Mouse (Mus musculus) MEL (cell line): ENCODE results near the gene Tnrc18. TPM values are rescaled to one million over a fixed set of nuclear protein-coding genes. Genes with fewer than 3 reads are reported as not detected.

Source experiments
- DNase-seq: peaks from one replicate; pipeline ENCODE4 v3.0.0; 2011; ENCODE audit warnings: low read depth, low spot score
- H3K27ac ChIP-seq: 2 replicates; pipeline ENCODE4 v1.5.1; 2012; ENCODE audit warnings: low read depth, mild to moderate bottlenecking, control low read depth, low read length, moderate library complexity; ENCODE audit not compliant: control insufficient read depth
- H3K27me3 ChIP-seq, 2 experiments: fragments of 150-350 bp in 1 of 2; sonication (generic) in 1 of 2; 2 replicates each; pipeline ENCODE4 v1.6.1; 2012; ENCODE audit warnings: low read length in 2 of 2, mild to moderate bottlenecking in 2 of 2, improper control_type of control experiment in 1 of 2, moderate library complexity in 1 of 2; ENCODE audit not compliant: insufficient read depth in 2 of 2, control insufficient read depth in 1 of 2
- H3K36me3 ChIP-seq, 2 experiments: 2 replicates each; pipeline ENCODE4 v1.6.1; 2012 to 2014; ENCODE audit warnings: low read length in 2 of 2, improper control_type of control experiment in 1 of 2, inconsistent platforms in 1 of 2, mild to moderate bottlenecking in 1 of 2; ENCODE audit not compliant: insufficient read depth in 2 of 2, control insufficient read depth in 1 of 2
- H3K4me1 ChIP-seq, 2 experiments: fragments of 150-350 bp in 1 of 2; sonication (generic) in 1 of 2; 2 replicates each; pipeline ENCODE4 v1.6.1; 2012; ENCODE audit warnings: low read length in 2 of 2, improper control_type of control experiment in 1 of 2, mild to moderate bottlenecking in 1 of 2; ENCODE audit not compliant: insufficient read depth in 2 of 2, control insufficient read depth in 1 of 2
- H3K4me3 ChIP-seq, 2 experiments: fragments of 150-350 bp in 1 of 2; sonication (generic) in 1 of 2; 2 replicates each; pipeline ENCODE4 v1.5.1; 2012; ENCODE audit warnings: low read depth in 2 of 2, low read length in 2 of 2, mild to moderate bottlenecking in 2 of 2, moderate library complexity in 2 of 2, control low read depth in 1 of 2, improper control_type of control experiment in 1 of 2; ENCODE audit not compliant: control insufficient read depth in 1 of 2, insufficient read depth in 1 of 2
- H3K79me2 ChIP-seq: 2 replicates; pipeline ENCODE4 v1.6.1; 2012; ENCODE audit warnings: mild to moderate bottlenecking, low read length, moderate library complexity; ENCODE audit not compliant: control insufficient read depth, poor library complexity, insufficient read depth
- H3K9ac ChIP-seq: 2 replicates; pipeline ENCODE4 v1.6.1; 2012; ENCODE audit warnings: low read depth, mild to moderate bottlenecking, control low read depth, low read length, moderate library complexity; ENCODE audit not compliant: control insufficient read depth, poor library complexity, severe bottlenecking
- H3K9me3 ChIP-seq: fragments of 150-350 bp; sonication (generic); replicated peaks from 2 replicates; pipeline ENCODE4 v1.6.1; 2012; ENCODE audit warnings: mild to moderate bottlenecking, low read length, improper control_type of control experiment, moderate library complexity; ENCODE audit not compliant: insufficient read depth
- CHD1 ChIP-seq: IDR thresholded peaks from 2 replicates; pipeline ENCODE4 v1.6.1; 2012; ENCODE audit warnings: low read depth, mild to moderate bottlenecking, inconsistent platforms, low read length, improper control_type of control experiment
- CHD2 ChIP-seq: IDR thresholded peaks from 2 replicates; pipeline ENCODE4 v1.6.1; 2011; ENCODE audit warnings: low read length, improper control_type of control experiment
- CTCF ChIP-seq, 3 experiments: IDR thresholded peaks in 2 of 3; conservative IDR thresholded peaks in 1 of 3; 2 replicates each; pipeline ENCODE4 v1.5.1; 2011 to 2012; ENCODE audit warnings: low read length in 3 of 3, low read depth in 2 of 3, mild to moderate bottlenecking in 2 of 3, improper control_type of control experiment in 1 of 3, inconsistent platforms in 1 of 3, mixed read lengths in 1 of 3, moderate library complexity in 1 of 3; ENCODE audit not compliant: control insufficient read depth in 1 of 3, insufficient read depth in 1 of 3, poor library complexity in 1 of 3, severe bottlenecking in 1 of 3
- E2F4 ChIP-seq: IDR thresholded peaks from 2 replicates; pipeline ENCODE4 v1.6.1; 2011; ENCODE audit warnings: low read depth, low read length, improper control_type of control experiment, borderline replicate concordance
- ELF1 ChIP-seq: IDR thresholded peaks from 2 replicates; pipeline ENCODE4 v1.6.1; 2014; ENCODE audit warnings: low read depth, mild to moderate bottlenecking, inconsistent platforms, low read length, improper control_type of control experiment, moderate library complexity
- EP300 ChIP-seq, 2 experiments: IDR thresholded peaks; 2 replicates each; pipeline ENCODE4 v1.6.1; 2011; ENCODE audit warnings: improper control_type of control experiment in 2 of 2, low read length in 2 of 2, low read depth in 1 of 2, mild to moderate bottlenecking in 1 of 2
- GATA1 ChIP-seq: IDR thresholded peaks from 2 replicates; pipeline ENCODE4 v1.6.1; 2011; ENCODE audit warnings: low read depth, low read length, improper control_type of control experiment
- JUND ChIP-seq: IDR thresholded peaks from 2 replicates; pipeline ENCODE4 v1.6.1; 2011; ENCODE audit warnings: low read depth, mild to moderate bottlenecking, improper control_type of control experiment, low read length
- MAX ChIP-seq: IDR thresholded peaks from 2 replicates; pipeline ENCODE4 v1.6.1; 2011; ENCODE audit warnings: low read length, improper control_type of control experiment
- NRF1 ChIP-seq: IDR thresholded peaks from 2 replicates; pipeline ENCODE4 v1.6.1; 2014; ENCODE audit warnings: low read depth, mild to moderate bottlenecking, inconsistent platforms, low read length, improper control_type of control experiment, moderate library complexity; ENCODE audit not compliant: poor library complexity, insufficient read depth, severe bottlenecking
- POLR2A ChIP-seq, 2 experiments: IDR thresholded peaks; 2 replicates each; pipeline ENCODE4 v1.6.1; 2011 to 2012; ENCODE audit warnings: low read length in 2 of 2, mild to moderate bottlenecking in 2 of 2, control low read depth in 1 of 2, improper control_type of control experiment in 1 of 2, low read depth in 1 of 2, moderate library complexity in 1 of 2; ENCODE audit not compliant: control insufficient read depth in 1 of 2, insufficient read depth in 1 of 2, poor library complexity in 1 of 2
- POLR2AphosphoS5 ChIP-seq: IDR thresholded peaks from 2 replicates; pipeline ENCODE4 v1.6.1; 2012; ENCODE audit warnings: low read depth, borderline replicate concordance, mild to moderate bottlenecking, inconsistent platforms, low read length, moderate library complexity, mixed read lengths
- RAD21 ChIP-seq: IDR thresholded peaks from 2 replicates; pipeline ENCODE4 v1.6.1; 2011; ENCODE audit warnings: mild to moderate bottlenecking, low read depth, low read length, improper control_type of control experiment
- SIN3A ChIP-seq: IDR thresholded peaks from 2 replicates; pipeline ENCODE4 v1.6.1; 2012; ENCODE audit warnings: low read length, improper control_type of control experiment, inconsistent platforms
- TAL1 ChIP-seq: IDR thresholded peaks from 2 replicates; pipeline ENCODE4 v1.6.1; 2012; ENCODE audit warnings: mild to moderate bottlenecking, inconsistent platforms, low read length, moderate library complexity, mixed read lengths
- ZC3H11A ChIP-seq: IDR thresholded peaks from 2 replicates; pipeline ENCODE4 v1.6.1; 2012; ENCODE audit warnings: low read depth, mild to moderate bottlenecking, inconsistent platforms, low read length, improper control_type of control experiment
- ZKSCAN1 ChIP-seq: IDR thresholded peaks from 2 replicates; pipeline ENCODE4 v1.6.1; 2012; ENCODE audit warnings: low read depth, mild to moderate bottlenecking, inconsistent platforms, low read length, improper control_type of control experiment, moderate library complexity
- polyA plus RNA-seq, 2 experiments: library from polyadenylated mRNA; stranded (reverse) in 1 of 2; unstranded in 1 of 2; fragments of >175 nt in 1 of 2; fragments of >200 nt in 1 of 2; gene quantifications; 2 replicates each; pipeline versions ENCODE4 v1.2.1 to v1.2.4; 2012; ENCODE audit warnings: low replicate concordance in 2 of 2, low read depth in 1 of 2; ENCODE audit not compliant: insufficient read length in 2 of 2, insufficient read depth in 1 of 2, missing spikeins in 1 of 2
- total RNA-seq: library from RNA; depleted of rRNA; stranded (reverse); fragments of 300-350 nt; gene quantifications from 2 replicates; pipeline ENCODE4 v1.2.3, GENCODE M21; 2012

Gene Tnrc18
- total and polyA plus RNA-seq, 3 experiments: 0.31 to 3.4 TPM; not detected in 1

DNA sequence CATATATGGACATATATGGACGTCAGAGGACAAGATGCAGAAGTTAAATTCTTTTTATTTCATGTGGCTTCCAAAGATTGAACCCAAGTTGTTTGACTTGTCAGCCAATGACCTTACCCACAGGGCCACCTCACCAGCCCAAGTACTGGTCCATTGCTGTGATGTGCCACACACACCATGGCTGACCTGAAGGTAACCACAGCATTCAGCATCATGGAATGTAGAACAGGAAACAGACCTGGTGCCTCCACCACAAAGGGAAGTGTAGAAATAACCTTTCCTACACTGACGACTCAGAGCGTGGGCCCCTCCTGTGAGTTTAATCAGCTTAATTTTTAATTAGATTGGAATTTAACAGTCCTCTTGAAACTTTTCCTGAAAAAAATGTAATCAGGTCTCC lies 127.1 kb downstream of the Tnrc18 start:
- no peak overlapping the region for H3K27ac ChIP-seq
- H3K79me2 ChIP-seq: no peaks in the 10 kb centered on the region
- H3K4me3 ChIP-seq: no peak overlapping the region
- no peak for TF ChIP-seq TAL1
- TF ChIP-seq POLR2A (IDR thresholded peaks at IDR 0.05; ENCODE audit: control insufficient read depth in 1 of 2, insufficient read depth in 1 of 2, low read depth in 1 of 2, low read length in 2 of 2, poor library complexity in 1 of 2): no peak
- TF ChIP-seq E2F4: no peak
- TF ChIP-seq POLR2AphosphoS5: no peak
- TF ChIP-seq ELF1: no peak
- no peak for TF ChIP-seq MAX
- no peak for TF ChIP-seq CTCF (IDR thresholded peaks at IDR 0.05 in 2 of 3, conservative IDR thresholded peaks at IDR 0.05 in 1 of 3; ENCODE audit: control insufficient read depth in 1 of 3, insufficient read depth in 1 of 3, low read depth in 2 of 3, low read length in 3 of 3, poor library complexity in 1 of 3, severe bottlenecking in 1 of 3)
- no peak for TF ChIP-seq CHD1
- TF ChIP-seq ZKSCAN1: no peak
- no peak for TF ChIP-seq GATA1
- TF ChIP-seq EP300 (IDR thresholded peaks at IDR 0.05; ENCODE audit: low read depth in 1 of 2, low read length in 2 of 2): no peak
- no peak for TF ChIP-seq CHD2
- no peak for TF ChIP-seq SIN3A
- TF ChIP-seq NRF1: no peak
- TF ChIP-seq JUND: no peak
- H3K4me1 ChIP-seq: no peaks in the 10 kb centered on the region
- no peaks in the 10 kb centered on the region for H3K9me3 ChIP-seq
- H3K9ac ChIP-seq: no peak overlapping the region
- DNase-seq: no peak
- peaks cover 0 to 14% of the 10 kb centered on the region in 2 experiments; a peak in 2 of 4 replicates for H3K27me3 ChIP-seq
- no peaks in the 10 kb centered on the region for H3K36me3 ChIP-seq

GRCm38 (mm10) chr5:142688866-142689265 lies 128.6 kb downstream of the Tnrc18 start:
- H3K4me1 ChIP-seq: no peaks in the 10 kb centered on the region
- H3K9me3 ChIP-seq: no peaks in the 10 kb centered on the region
- H3K27ac ChIP-seq: no peak overlapping the region
- H3K9ac ChIP-seq: no peak overlapping the region
- no peak overlapping the region for H3K4me3 ChIP-seq
- no peaks in the 10 kb centered on the region for H3K79me2 ChIP-seq
- H3K36me3 ChIP-seq: no peaks in the 10 kb centered on the region
- no peak for DNase-seq
- TF ChIP-seq ZKSCAN1 (no peak), ZC3H11A (no peak), TAL1 (no peak), RAD21 (no peak)
- peaks cover 0 to 14% of the 10 kb centered on the region in 2 experiments; a peak in 2 of 4 replicates for H3K27me3 ChIP-seq

DNA sequence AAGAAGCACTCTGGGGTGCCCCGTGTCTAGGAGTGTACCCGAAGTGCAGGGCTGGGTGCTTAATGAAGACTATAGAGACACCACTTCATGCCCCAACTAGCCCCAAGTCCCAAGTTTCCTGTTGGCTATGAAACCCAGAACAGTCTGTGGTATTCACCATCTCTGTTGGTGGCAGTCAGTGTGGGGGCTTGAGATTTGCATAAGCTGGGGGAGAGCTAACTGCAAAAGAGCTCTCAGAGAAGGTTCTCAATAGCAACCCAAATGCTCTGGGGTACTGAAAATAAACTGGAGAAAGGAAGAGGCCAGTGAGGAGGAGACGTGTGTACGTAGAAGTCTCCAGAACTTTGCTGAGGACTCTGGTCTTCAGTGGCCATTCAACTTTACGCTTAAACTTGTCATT lies 134.9 kb downstream of the Tnrc18 start:
- no peak overlapping the region for H3K9ac ChIP-seq
- H3K27ac ChIP-seq: no peak overlapping the region
- 0 out of 4 replicates have a peak, but pooled peaks cover 0 to 3% of the 10 kb centered on the region in 2 experiments for H3K27me3 ChIP-seq
- no peaks in the 10 kb centered on the region for H3K4me1 ChIP-seq
- TF ChIP-seq MAX: no peak
- no peak for DNase-seq
- H3K36me3 ChIP-seq: no peaks in the 10 kb centered on the region
- no peak overlapping the region for H3K4me3 ChIP-seq
- H3K79me2 ChIP-seq: no peaks in the 10 kb centered on the region
- H3K9me3 ChIP-seq: no peaks in the 10 kb centered on the region
